Mouse (Mus musculus) heart, postnatal 0 days (tissue): Measurements from ENCODE around the gene Zbp1.

Experiments used
- CTCF ChIP-seq: IDR thresholded peaks from 2 replicates; pipeline ENCODE4 v1.5.1; 2016; ENCODE audit warnings: antibody characterized with exemption, control low read depth, low read depth
- EP300 ChIP-seq: IDR thresholded peaks from 2 replicates; pipeline ENCODE4 v1.6.1; 2016; ENCODE audit warnings: antibody characterized with exemption, low read depth

- TF ChIP-seq CTCF = no peak
- TF ChIP-seq EP300 = no peak
These were observed 38.9 kb upstream of the Zbp1 start for GRCm38 (mm10) chr2:173257610-173258009.
